Mouse (Mus musculus) ES-E14 (cell line): ENCODE data around the gene Cnpy4.

Experiments
- CHD2 ChIP-seq: IDR thresholded peaks from 2 replicates; pipeline ENCODE4 v1.6.1; 2014; ENCODE audit warnings: mild to moderate bottlenecking, low read depth, low read length, inconsistent platforms
- HCFC1 ChIP-seq: IDR thresholded peaks from 2 replicates; pipeline ENCODE4 v1.6.1; 2012; ENCODE audit warnings: low read length, inconsistent platforms, borderline replicate concordance; ENCODE audit not compliant: insufficient read depth

GRCm38 (mm10) chr5:138228026-138228425, 40.7 kb downstream of the Cnpy4 start:
- no peak for TF ChIP-seq HCFC1
- no peak for TF ChIP-seq CHD2
